Mouse (Mus musculus): ENCODE data around the gene Dnhd1. TPM values are rescaled to one million over a fixed set of nuclear protein-coding genes. Genes with fewer than 3 reads are reported as not detected.
"Not testable (repeated sequence)": the region's sequence is repeated elsewhere in the genome, so short reads cannot be mapped to it uniquely, and the experiment has no call there.

Dnhd1 gene
- polyA plus RNA-seq, 1 experiment, result 0.56 TPM

- H3K36me3 ChIP-seq (ENCODE audit: control insufficient read depth, insufficient read depth, low read length), result peaks cover 22% of the 10 kb centered on the region
- H3K4me3 ChIP-seq (ENCODE audit: low read depth, low read length), result peak overlapping the region; percentile 33; the same call in 1 of the 2 replicates
- TF ChIP-seq CTCF (IDR thresholded peaks at IDR 0.05; ENCODE audit: extremely low read depth, insufficient read length, insufficient replicate concordance, low read depth, low read length) (no peak), POLR2A (IDR thresholded peaks at IDR 0.05; ENCODE audit: low read depth, low read length) (no peak)
- peak overlapping the region; percentile 92 for H3K27ac ChIP-seq (ENCODE audit: insufficient read depth, low read depth, low read length)
- H3K4me1 ChIP-seq (ENCODE audit: control insufficient read depth, insufficient read depth, insufficient read length, low read length), result peaks cover 5% of the 10 kb centered on the region; the same call in 1 of the 2 replicates
- 52% methylated on average over 3 of the region's 3 CpGs for WGBS
- no peaks in the 10 kb centered on the region for H3K27me3 ChIP-seq (ENCODE audit: control insufficient read depth, insufficient read depth, low read length)
Measured at GRCm38 (mm10) chr7:105738948-105739347, 88.3 kb downstream of the Dnhd1 start.

- peaks cover 5% of the 10 kb centered on the region; the same call in 1 of the 2 replicates for H3K4me1 ChIP-seq (ENCODE audit: control insufficient read depth, insufficient read depth, insufficient read length, low read length)
- H3K4me3 ChIP-seq (ENCODE audit: low read depth, low read length), result no peak overlapping the region
- WGBS, result 90% methylated on average over 13 of the region's 13 CpGs
- TF ChIP-seq POLR2A (IDR thresholded peaks at IDR 0.05; ENCODE audit: low read depth, low read length) (no peak), CTCF (IDR thresholded peaks at IDR 0.05; ENCODE audit: extremely low read depth, insufficient read length, insufficient replicate concordance, low read depth, low read length) (no peak)
- H3K27ac ChIP-seq (ENCODE audit: insufficient read depth, low read depth, low read length), result no peak overlapping the region
- no peaks in the 10 kb centered on the region for H3K27me3 ChIP-seq (ENCODE audit: control insufficient read depth, insufficient read depth, low read length)
- H3K36me3 ChIP-seq (ENCODE audit: control insufficient read depth, insufficient read depth, low read length), result peaks cover 19% of the 10 kb centered on the region
Measured at GRCm38 (mm10) chr7:105740089-105740795, 89.6 kb downstream of the Dnhd1 start.

GRCm38 (mm10) chr7:105740851-105741250, 90.2 kb downstream of the Dnhd1 start:
- H3K4me1 ChIP-seq (ENCODE audit: control insufficient read depth, insufficient read depth, insufficient read length, low read length), result peaks cover 5% of the 10 kb centered on the region; the same call in 1 of the 2 replicates
- no peak overlapping the region for H3K27ac ChIP-seq (ENCODE audit: insufficient read depth, low read depth, low read length)
- no peak overlapping the region for H3K4me3 ChIP-seq (ENCODE audit: low read depth, low read length)
- H3K36me3 ChIP-seq (ENCODE audit: control insufficient read depth, insufficient read depth, low read length), result peaks cover 19% of the 10 kb centered on the region
- TF ChIP-seq CTCF (IDR thresholded peaks at IDR 0.05; ENCODE audit: extremely low read depth, insufficient read length, insufficient replicate concordance, low read depth, low read length) (no peak), POLR2A (IDR thresholded peaks at IDR 0.05; ENCODE audit: low read depth, low read length) (no peak)
- H3K27me3 ChIP-seq (ENCODE audit: control insufficient read depth, insufficient read depth, low read length), result no peaks in the 10 kb centered on the region
- 82% methylated on average over 6 of the region's 6 CpGs for WGBS

- Histone ChIP-seq H3K27ac (ENCODE audit: insufficient read depth, low read depth, low read length) (no peak overlapping the region), H3K27me3 (ENCODE audit: control insufficient read depth, insufficient read depth, low read length) (no peaks in the 10 kb centered on the region), H3K4me1 (ENCODE audit: control insufficient read depth, insufficient read depth, insufficient read length, low read length) (peaks cover 5% of the 10 kb centered on the region; the same call in 1 of the 2 replicates), H3K4me3 (ENCODE audit: low read depth, low read length) (no peak overlapping the region), H3K36me3 (ENCODE audit: control insufficient read depth, insufficient read depth, low read length) (peaks cover 27% of the 10 kb centered on the region)
- 93% methylated on average over 9 of the region's 9 CpGs for WGBS
- TF ChIP-seq POLR2A (IDR thresholded peaks at IDR 0.05; ENCODE audit: low read depth, low read length) (no peak), CTCF (IDR thresholded peaks at IDR 0.05; ENCODE audit: extremely low read depth, insufficient read length, insufficient replicate concordance, low read depth, low read length) (no peak)
Measured at GRCm38 (mm10) chr7:105741978-105742377, 91.4 kb downstream of the Dnhd1 start.

- H3K4me1 ChIP-seq (ENCODE audit: control insufficient read depth, insufficient read depth, insufficient read length, low read length); H3K4me3 ChIP-seq (ENCODE audit: low read depth, low read length); H3K27me3 ChIP-seq (ENCODE audit: control insufficient read depth, insufficient read depth, low read length); H3K27ac ChIP-seq (ENCODE audit: insufficient read depth, low read depth, low read length): not testable (repeated sequence)
- H3K36me3 ChIP-seq (ENCODE audit: control insufficient read depth, insufficient read depth, low read length), result peaks cover 27% of the 10 kb centered on the region
- 77% methylated on average over 7 of the region's 7 CpGs for WGBS
Measured at GRCm38 (mm10) chr7:105742539-105743215, 92.0 kb downstream of the Dnhd1 start.

GRCm38 (mm10) chr7:105743246-105743925, 92.8 kb downstream of the Dnhd1 start:
- peaks cover 28% of the 10 kb centered on the region for H3K36me3 ChIP-seq (ENCODE audit: control insufficient read depth, insufficient read depth, low read length)
- H3K27me3 ChIP-seq (ENCODE audit: control insufficient read depth, insufficient read depth, low read length); H3K4me1 ChIP-seq (ENCODE audit: control insufficient read depth, insufficient read depth, insufficient read length, low read length); H3K27ac ChIP-seq (ENCODE audit: insufficient read depth, low read depth, low read length): not testable (repeated sequence)
- peak overlapping the region; percentile 83 for H3K4me3 ChIP-seq (ENCODE audit: low read depth, low read length)
- 28% methylated on average over 20 of the region's 20 CpGs for WGBS

- peaks cover 5% of the 10 kb centered on the region; the same call in 1 of the 2 replicates for H3K4me1 ChIP-seq (ENCODE audit: control insufficient read depth, insufficient read depth, insufficient read length, low read length)
- peak within 1 kb of the TSS; percentile 31 for H3K27ac ChIP-seq (ENCODE audit: insufficient read depth, low read depth, low read length)
- no peaks in the 10 kb centered on the region for H3K27me3 ChIP-seq (ENCODE audit: control insufficient read depth, insufficient read depth, low read length)
- H3K36me3 ChIP-seq (ENCODE audit: control insufficient read depth, insufficient read depth, low read length), result peaks cover 30% of the 10 kb centered on the region
- H3K4me3 ChIP-seq (ENCODE audit: low read depth, low read length), result peak within 1 kb of the TSS; percentile 83
- under 1% methylated on average over 67 of the region's 67 CpGs for WGBS
- peak; percentile 79 for TF ChIP-seq POLR2A (IDR thresholded peaks at IDR 0.05; ENCODE audit: low read depth, low read length)
- peak; percentile 43; the same call in 1 of the 2 replicates for TF ChIP-seq CTCF (IDR thresholded peaks at IDR 0.05; ENCODE audit: extremely low read depth, insufficient read length, insufficient replicate concordance, low read depth, low read length)
Measured at GRCm38 (mm10) chr7:105743926-105744590, 93.4 kb downstream of the Dnhd1 start, which contains the start of gene Taf10. Gene Taf10 (minus strand): TSS chr7:105744361.

All from small intestine, adult 2 months (tissue).